Mouse (Mus musculus) inflammation-experienced regulatory T-cells, adult 16 weeks (primary cell): ENCODE results near the gene Olfr1416. TPM values are rescaled to one million over a fixed set of nuclear protein-coding genes. Genes with fewer than 3 reads are reported as not detected.

Experiments
- polyA plus RNA-seq: library from polyadenylated mRNA; unstranded; fragments of 100-300 nt; shearing (Covaris generic); gene quantifications from one replicate; pipeline ENCODE4 v1.2.1, GENCODE M21; 2017

The Olfr1416 gene
- not detected for polyA plus RNA-seq

GRCm38 (mm10) chr1:92485013-92485412 is at the start of gene Olfr1416:
Olfr1416 (minus strand) TSS chr1:92485113.

GRCm38 (mm10) chr1:92518561-92518960 is 33.6 kb upstream of the Olfr1416 start, which contains the start of gene Olfr1414:
Olfr1414 (minus strand) TSS chr1:92518661.

GRCm38 (mm10) chr1:92496001-92496400 is 11.1 kb upstream of the Olfr1416 start, which contains the start of gene Olfr1415:
Olfr1415 (minus strand) TSS chr1:92496101.

GRCm38 (mm10) chr1:92473165-92474041 is 11.5 kb downstream of the Olfr1416 start, which contains the start of gene Ndufa10:
Ndufa10 (minus strand) TSS chr1:92473860.

Other genes with a start within 250 kb of the Olfr1416 start
- 251 TPM for gene Ndufa10, start 11.3 kb downstream of the Olfr1416 start, polyA plus RNA-seq
- not detected for gene Olfr1415, start 11.0 kb upstream of the Olfr1416 start, polyA plus RNA-seq
- gene Olfr1414, start 33.5 kb upstream of the Olfr1416 start, polyA plus RNA-seq, result not detected
- gene Olfr1413, start 86.2 kb upstream of the Olfr1416 start, polyA plus RNA-seq, result not detected
- not detected for gene Olfr1412, start 100.7 kb upstream of the Olfr1416 start, polyA plus RNA-seq
- gene Olfr1411, start 109.3 kb upstream of the Olfr1416 start, polyA plus RNA-seq, result not detected
- gene Olfr1410, start 120.7 kb upstream of the Olfr1416 start, polyA plus RNA-seq, result not detected
- gene Olfr12, start 132.7 kb upstream of the Olfr1416 start, polyA plus RNA-seq, result not detected
- 242 TPM for gene Cops9, start 156.9 kb upstream of the Olfr1416 start, polyA plus RNA-seq
- gene Otos, start 163.7 kb upstream of the Olfr1416 start, polyA plus RNA-seq, result 0.54 TPM